ENCODE assay signal across 21 mouse cellular contexts in genomic region chr5:128638716-128639115, GRCm38 (mm10). TPM values are rescaled to one million over a fixed set of nuclear protein-coding genes. Genes with fewer than 3 reads are reported as not detected.
DNase-seq lines count a peak whose midpoint lies in the region; ATAC-seq and TF ChIP-seq lines count a peak whose summit lies in the region.
"Had no signal": no experiment of that assay in that cellular context is flagged by ENCODE, and none has a peak within 500 bp of the region (broad histone marks: within the 10 kb centered on the region; RNA-seq: fewer than 3 reads in every experiment).

No protein-coding gene starts in this region.

- no peak overlapping the region for H3K9ac ChIP-seq in midbrain, postnatal 0 days (replicated peaks; ENCODE audit: low read length, poor library complexity, severe bottlenecking)
- no peak overlapping the region for H3K9ac ChIP-seq in midbrain, embryonic 15.5 days
- H3K9ac ChIP-seq: embryonic facial prominence, embryonic 15.5 days; liver, postnatal 0 days had no signal

- DNase-seq in midbrain, postnatal 0 days (ENCODE audit: low spot score) = no peak
- DNase-seq in embryo, embryonic 10.5 days (ENCODE audit: low spot score) = peak; percentile 72
- DNase-seq in naive thymus-derived CD4-positive, alpha-beta T cell, adult 2 months (ENCODE audit: low read depth) = peak; percentile 12
- DNase-seq in Muller cell, postnatal 12 days (ENCODE audit: inconsistent ontology term) = no peak
- DNase-seq in layer of hippocampus, adult 2 months (ENCODE audit: low spot score in 2 of 2) = no peak
- DNase-seq: cerebellum, postnatal 25 days; heart, postnatal 36 days; kidney, adult 2 months; kidney, postnatal 25 days; liver; liver, postnatal 0 days; lung, postnatal 14 days; right cerebral cortex, adult 18-20 months; spleen, adult 18-20 months had no signal

- no peaks in the 10 kb centered on the region for H3K27me3 ChIP-seq in midbrain, postnatal 0 days (ENCODE audit: insufficient read depth, low read length)
- no peaks in the 10 kb centered on the region for H3K27me3 ChIP-seq in midbrain, embryonic 15.5 days (replicated peaks)
- H3K27me3 ChIP-seq: embryonic facial prominence, embryonic 15.5 days had no signal

- 66% methylated on average over 9 of the region's 9 CpGs for WGBS in midbrain, postnatal 0 days
- WGBS in midbrain, embryonic 15.5 days = 65% methylated on average over 9 of the region's 9 CpGs

- H3K4me1 ChIP-seq in midbrain, postnatal 0 days (ENCODE audit: insufficient read depth, low read length) = no peaks in the 10 kb centered on the region; the same call in 1 of the 2 replicates
- H3K4me1 ChIP-seq in midbrain, embryonic 15.5 days = no peaks in the 10 kb centered on the region

- no peak for ATAC-seq in midbrain, postnatal 0 days (ENCODE audit: low FRiP score)
- ATAC-seq in midbrain, embryonic 15.5 days (replicated peaks) = no peak
- ATAC-seq in megakaryocyte-erythroid progenitor cell, adult 5-6 weeks (replicated peaks; ENCODE audit: low FRiP score, low TSS enrichment, poor library complexity, severe bottlenecking) = no peak
- ATAC-seq: liver, postnatal 0 days had no signal

- H3K27ac ChIP-seq in midbrain, postnatal 0 days (ENCODE audit: low read depth, low read length) = no peak overlapping the region
- no peak overlapping the region for H3K27ac ChIP-seq in midbrain, embryonic 15.5 days
- no peak overlapping the region for H3K27ac ChIP-seq in layer of hippocampus, adult 2 months
- H3K27ac ChIP-seq: embryonic facial prominence, embryonic 15.5 days had no signal

- H3K4me3 ChIP-seq in midbrain, postnatal 0 days (ENCODE audit: low read depth, low read length) = no peak overlapping the region
- no peak overlapping the region for H3K4me3 ChIP-seq in midbrain, embryonic 15.5 days
- H3K4me3 ChIP-seq in layer of hippocampus, adult 2 months = no peak overlapping the region
- H3K4me3 ChIP-seq: embryonic facial prominence, embryonic 15.5 days; myocyte had no signal

- H3K4me2 ChIP-seq in midbrain, postnatal 0 days (ENCODE audit: low read depth, low read length, poor library complexity, severe bottlenecking) = no peak overlapping the region
- no peak overlapping the region for H3K4me2 ChIP-seq in midbrain, embryonic 15.5 days
- H3K4me2 ChIP-seq: embryonic facial prominence, embryonic 15.5 days; heart, embryonic 11.5 days; midbrain, embryonic 11.5 days had no signal

- 0 out of 2 replicates have a peak, but pooled peaks have one; percentile 8 for TF ChIP-seq CTCF in midbrain, postnatal 0 days (IDR thresholded peaks at IDR 0.05)
- no peak for TF ChIP-seq CTCF in layer of hippocampus, adult 2 months (conservative IDR thresholded peaks at IDR 0.05)

- H3K36me3 ChIP-seq in midbrain, postnatal 0 days (ENCODE audit: insufficient read depth, low read length) = no peaks in the 10 kb centered on the region
- no peaks in the 10 kb centered on the region for H3K36me3 ChIP-seq in midbrain, embryonic 15.5 days (replicated peaks)
- H3K36me3 ChIP-seq: embryonic facial prominence, embryonic 15.5 days had no signal

- no peaks in the 10 kb centered on the region for H3K9me3 ChIP-seq in midbrain, postnatal 0 days (ENCODE audit: low read length)
- H3K9me3 ChIP-seq in midbrain, embryonic 15.5 days = no peaks in the 10 kb centered on the region
- H3K9me3 ChIP-seq: embryonic facial prominence, embryonic 15.5 days had no signal

RNA-seq across cellular contexts. Expression of gene Fzd10, which starts 38.1 kb away (rescaled TPM):
- total RNA-seq in midbrain, postnatal 0 days (2014; rRNA removed) = 19.6 and 20.8 TPM in 2 replicates
- polyA plus RNA-seq in midbrain, postnatal 0 days (2015; fragmentation: Nextera tagmentation; extraction: Ambion mirVana) = 2.7 and 3.3 TPM in 2 replicates
- polyA plus RNA-seq in midbrain, embryonic 15.5 days (2015; fragmentation: Nextera tagmentation; extraction: Ambion mirVana) = 5.9 and 6.7 TPM in 2 replicates
- total RNA-seq in megakaryocyte-erythroid progenitor cell, adult 5-6 weeks (2014; fragmentation: Nextera tagmentation) = not detected in 2 replicates
- not detected in 2 replicates for total RNA-seq in megakaryocyte-erythroid progenitor cell, adult 5-6 weeks (2017)
- total RNA-seq in layer of hippocampus, adult 2 months (2021) = under 1 TPM; 0.32 to 0.61 TPM
- polyA plus RNA-seq: C2C12; liver, postnatal 0 days; myocyte had no signal

Comparison
In these comparisons a context has a peak if more than half of its experiments do, and no peak if none do; other contexts are left out.
1. DNase-seq: peak in embryo, embryonic 10.5 days (single experiment) and naive thymus-derived CD4-positive, alpha-beta T cell, adult 2 months (single experiment); none in midbrain, postnatal 0 days (single experiment), Muller cell, postnatal 12 days (single experiment) and layer of hippocampus, adult 2 months (0 of 2).
2. RNA of gene Fzd10, which starts 38.1 kb away (total RNA-seq): 19.6 to 20.8 TPM in midbrain, postnatal 0 days; 0.32 to 0.61 TPM in layer of hippocampus, adult 2 months and not detected in megakaryocyte-erythroid progenitor cell, adult 5-6 weeks; every median in the first group is over 10 times any median in the second.